ENCODE assay signal across 8 mouse cellular contexts in the genomic region with DNA sequence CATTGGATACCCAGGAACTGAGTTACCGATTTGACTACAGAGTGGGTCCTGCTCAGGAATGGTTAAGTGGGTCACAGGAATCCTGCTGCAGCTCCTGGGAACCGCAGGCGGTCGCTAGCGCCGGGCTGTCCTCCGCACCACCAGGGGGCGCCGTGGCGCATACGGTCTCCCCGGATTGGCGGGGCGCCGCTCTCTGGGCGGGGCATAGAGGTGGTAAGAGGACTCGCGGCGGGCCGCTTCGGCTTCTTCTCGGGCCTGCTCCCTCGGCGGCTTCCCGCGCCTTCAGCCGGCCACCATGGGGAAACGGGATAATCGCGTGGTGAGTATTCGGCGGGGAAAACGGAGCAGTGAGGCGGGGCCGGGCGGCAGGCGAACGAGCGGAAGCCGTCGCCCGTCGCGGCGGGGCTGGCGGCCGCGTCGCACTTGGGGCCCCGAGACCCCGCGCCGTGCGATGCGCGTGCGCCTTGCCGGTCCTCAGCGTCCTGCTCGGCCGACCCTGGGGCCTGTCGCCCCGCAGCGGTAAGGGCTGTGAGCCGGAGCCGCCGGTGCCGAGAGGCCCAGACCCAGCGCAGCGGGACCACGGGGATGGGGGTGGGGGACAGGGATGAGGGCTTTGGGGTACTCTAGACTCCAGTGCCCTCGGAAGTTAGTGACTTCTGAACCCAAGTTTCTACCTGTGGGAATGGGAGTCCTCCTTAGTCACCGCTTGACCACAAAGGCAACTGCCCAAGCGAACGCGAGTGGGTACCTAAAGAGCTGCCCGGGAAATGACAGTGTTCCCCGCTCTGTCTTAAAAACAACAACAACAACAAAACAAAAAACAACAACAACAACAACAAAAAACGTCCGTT. TPM values are rescaled to one million over a fixed set of nuclear protein-coding genes. Genes with fewer than 3 reads are reported as not detected.
DNase-seq lines count a peak whose midpoint lies in the region; ATAC-seq and TF ChIP-seq lines count a peak whose summit lies in the region.

A gene (plus strand): TSS at position 205 of the 851 bp plus-strand sequence.

- ATAC-seq in hindbrain, postnatal 0 days = peak; percentile 96
- ATAC-seq in megakaryocyte, adult 5-6 weeks (ENCODE audit: poor library complexity, severe bottlenecking) = peak; percentile 99

- no peaks in the 10 kb centered on the region for H3K9me3 ChIP-seq in hindbrain, postnatal 0 days (ENCODE audit: low read length)

- peak; percentile 94 for TF ChIP-seq CTCF in hindbrain, postnatal 0 days (IDR thresholded peaks at IDR 0.05; ENCODE audit: low read depth)
- peak; percentile 99 for TF ChIP-seq CTCF in left cerebral cortex, adult 2 months (IDR thresholded peaks at IDR 0.05)

- under 1% methylated on average over 78 of the region's 80 CpGs for WGBS in hindbrain, postnatal 0 days

- no peaks in the 10 kb centered on the region for H3K36me3 ChIP-seq in hindbrain, postnatal 0 days (ENCODE audit: insufficient read depth, low read length)

- DNase-seq in T-cell, adult 2 months (ENCODE audit: low spot score) = peak; percentile 93
- peak; percentile 96 to 97 for DNase-seq in cerebellum, postnatal 36 days
- DNase-seq in gastrocnemius, adult 18-20 months (ENCODE audit: low spot score) = peak; percentile 96
- peak; percentile 96 for DNase-seq in hindbrain, postnatal 0 days (ENCODE audit: low spot score)
- peak; percentile 97 to 99 for DNase-seq in left cerebral cortex, adult 2 months (ENCODE audit: extremely low spot score in 1 of 2, low spot score in 2 of 2)
- peak; percentile 96 to 97 for DNase-seq in right cerebral cortex, adult 2 months (ENCODE audit: low spot score in 2 of 2)
- peak; percentile 96 for DNase-seq in urinary bladder, postnatal 14 days (ENCODE audit: low spot score)

- intact Hi-C loops in left cerebral cortex, adult 2 months (cut with DNase I) = loop anchor here (10.0 kb wide), 1 partner anchor 199 kb away; a partner anchor contains a TSS

- H3K9ac ChIP-seq in hindbrain, postnatal 0 days (replicated peaks; ENCODE audit: low read length) = peak within 1 kb of the TSS; percentile 86

- H3K27me3 ChIP-seq in hindbrain, postnatal 0 days (ENCODE audit: insufficient read depth, low read length) = no peaks in the 10 kb centered on the region

- no peaks in the 10 kb centered on the region for H3K4me1 ChIP-seq in hindbrain, postnatal 0 days (ENCODE audit: insufficient read depth, low read length)

- peak within 1 kb of the TSS; percentile 78 for H3K4me2 ChIP-seq in hindbrain, postnatal 0 days (ENCODE audit: low read depth, low read length)

- H3K27ac ChIP-seq in hindbrain, postnatal 0 days = peak within 1 kb of the TSS; percentile 88
- peak within 1 kb of the TSS; percentile 96 for H3K27ac ChIP-seq in left cerebral cortex, adult 2 months

- H3K4me3 ChIP-seq in hindbrain, postnatal 0 days (ENCODE audit: low read length) = peak within 1 kb of the TSS; percentile 91
- peak within 1 kb of the TSS; percentile 92 for H3K4me3 ChIP-seq in left cerebral cortex, adult 2 months

RNA-seq across cellular contexts. Expression of the gene that starts here (rescaled TPM):
- total RNA-seq in gastrocnemius, adult 18-20 months (2021) = 10 to 100 TPM in 1 of 2 experiments, 1 to 10 TPM in 1; 9.5 to 12.0 TPM
- total RNA-seq in hindbrain, postnatal 0 days (2014; rRNA removed) = 17.4 and 20.9 TPM in 2 replicates
- polyA plus RNA-seq in hindbrain, postnatal 0 days (2015; fragmentation: Nextera tagmentation; extraction: Ambion mirVana) = 25.6 and 28.0 TPM in 2 replicates
- 10 to 100 TPM; 44.3 to 45.7 TPM for total RNA-seq in left cerebral cortex, adult 2 months (2021)
- total RNA-seq in megakaryocyte, adult 5-6 weeks (2015) = 37.1 and 39.5 TPM in 2 replicates
- total RNA-seq in megakaryocyte, adult 5-6 weeks (2017) = 47.1 and 50.9 TPM in 2 replicates

Comparison
In these comparisons a context has a peak if more than half of its experiments do, and no peak if none do; other contexts are left out.
1. Peak in every context shown above with its lines: DNase-seq, ATAC-seq, H3K4me3 ChIP-seq and H3K27ac ChIP-seq.